9 mouse cellular contexts compared by ENCODE assay signal in the genomic region with DNA sequence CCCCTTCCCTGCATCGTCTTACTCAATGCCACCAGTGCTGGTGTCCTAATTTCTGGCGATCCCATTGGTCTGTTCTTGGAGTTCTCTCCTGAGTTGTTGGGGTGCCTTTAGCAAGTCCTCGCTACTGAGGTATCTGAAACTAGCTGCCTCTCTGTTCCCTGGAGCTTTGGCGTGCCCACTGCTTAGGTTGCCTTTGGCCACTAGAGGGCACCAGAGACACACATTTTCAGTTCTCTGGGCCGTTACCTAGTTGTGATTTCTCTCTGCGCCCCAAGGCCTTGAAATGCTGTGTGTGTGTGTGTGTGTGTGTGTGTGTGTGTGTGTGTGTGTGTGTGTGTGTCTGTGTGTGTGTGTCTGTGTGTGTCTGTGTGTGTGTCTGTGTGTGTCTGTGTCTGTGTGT.
DNase-seq lines count a peak whose midpoint lies in the region; ATAC-seq and TF ChIP-seq lines count a peak whose summit lies in the region.
"Had no signal": no experiment of that assay in that cellular context is flagged by ENCODE, and none has a peak within 500 bp of the region (broad histone marks: within the 10 kb centered on the region; RNA-seq: fewer than 3 reads in every experiment).

No protein-coding gene starts in this region.

- ATAC-seq in intestine, postnatal 0 days = no peak
- no peak for ATAC-seq in intestine, embryonic 15.5 days
- ATAC-seq in heart, embryonic 11.5 days (replicated peaks; ENCODE audit: insufficient number of reproducible peaks, low FRiP score, low TSS enrichment) = no peak

- peaks cover 8% of the 10 kb centered on the region for H3K27me3 ChIP-seq in intestine, postnatal 0 days (replicated peaks; ENCODE audit: control insufficient read depth, insufficient read depth, low read length)
- H3K27me3 ChIP-seq in intestine, embryonic 15.5 days (replicated peaks) = peaks cover 11% of the 10 kb centered on the region
- H3K27me3 ChIP-seq in heart, embryonic 11.5 days (ENCODE audit: control insufficient read depth, insufficient read depth, low read length) = 0 out of 2 replicates have a peak, but pooled peaks cover 4% of the 10 kb centered on the region
- no peaks in the 10 kb centered on the region for H3K27me3 ChIP-seq in spleen, adult 2 months (ENCODE audit: control insufficient read depth, insufficient read depth, low read length)

- H3K36me3 ChIP-seq in intestine, postnatal 0 days (ENCODE audit: control insufficient read depth, insufficient read depth) = no peaks in the 10 kb centered on the region
- H3K36me3 ChIP-seq in intestine, embryonic 15.5 days = no peaks in the 10 kb centered on the region
- no peaks in the 10 kb centered on the region for H3K36me3 ChIP-seq in heart, embryonic 11.5 days (ENCODE audit: control insufficient read depth, insufficient read depth, low read length)
- H3K36me3 ChIP-seq in spleen, adult 2 months (ENCODE audit: control insufficient read depth, insufficient read depth, low read length) = no peaks in the 10 kb centered on the region

- no peak overlapping the region for H3K9ac ChIP-seq in intestine, postnatal 0 days (ENCODE audit: low read depth, low read length)
- H3K9ac ChIP-seq in intestine, embryonic 15.5 days = no peak overlapping the region
- H3K9ac ChIP-seq in heart, embryonic 11.5 days (ENCODE audit: low read depth, low read length) = no peak overlapping the region

- peak; percentile 48 to 49 for DNase-seq in adrenal gland, adult 18-20 months (ENCODE audit: low spot score in 2 of 2)
- peak; percentile 91 for DNase-seq in embryo, embryonic 10 days (ENCODE audit: low spot score)
- DNase-seq in layer of hippocampus, adult 9-10 months (ENCODE audit: low spot score) = peak; percentile 5
- peak; percentile 64 to 68 for DNase-seq in lung, postnatal 4 days
- peak; percentile 1 to 10 for DNase-seq in spleen, adult 2 months (ENCODE audit: low read depth in 1 of 2, low spot score in 2 of 2)

- H3K4me1 ChIP-seq in intestine, postnatal 0 days (replicated peaks; ENCODE audit: control insufficient read depth, insufficient read depth, low read length) = no peaks in the 10 kb centered on the region
- no peaks in the 10 kb centered on the region for H3K4me1 ChIP-seq in intestine, embryonic 15.5 days (replicated peaks)
- H3K4me1 ChIP-seq in heart, embryonic 11.5 days (ENCODE audit: control insufficient read depth, insufficient read depth, low read length) = no peaks in the 10 kb centered on the region
- no peaks in the 10 kb centered on the region for H3K4me1 ChIP-seq in spleen, adult 2 months (ENCODE audit: control insufficient read depth, insufficient read depth, insufficient read length)

- 7% methylated on average over 6 of the region's 6 CpGs for WGBS in intestine, postnatal 0 days
- 7% methylated on average over 6 of the region's 6 CpGs for WGBS in intestine, embryonic 15.5 days
- 4% methylated on average over 6 of the region's 6 CpGs for WGBS in heart, embryonic 11.5 days (ENCODE audit: insufficient replicate concordance)
- WGBS in spleen, adult 2 months = 6% methylated on average over 6 of the region's 6 CpGs

- TF ChIP-seq CTCF in intestine, postnatal 0 days (IDR thresholded peaks at IDR 0.05; ENCODE audit: low read depth) = peak; percentile 92
- TF ChIP-seq CTCF in spleen, adult 2 months (IDR thresholded peaks at IDR 0.05; ENCODE audit: extremely low read depth, insufficient read depth, insufficient read length, insufficient replicate concordance) = peak; percentile 76; the same call in 1 of the 2 replicates

- no peak overlapping the region for H3K4me3 ChIP-seq in intestine, postnatal 0 days (ENCODE audit: low read depth, low read length)
- H3K4me3 ChIP-seq in intestine, embryonic 15.5 days (replicated peaks) = no peak overlapping the region
- no peak overlapping the region for H3K4me3 ChIP-seq in heart, embryonic 11.5 days (ENCODE audit: low read depth, low read length)
- no peak overlapping the region for H3K4me3 ChIP-seq in spleen, adult 2 months (ENCODE audit: extremely low read depth, insufficient read depth, insufficient read length)
- H3K4me3 ChIP-seq: erythroblast, embryonic 14.5 days had no signal

- TF ChIP-seq POLR2A in spleen, adult 2 months (IDR thresholded peaks at IDR 0.05; ENCODE audit: low read depth, low read length) = no peak

- H3K4me2 ChIP-seq in intestine, postnatal 0 days (replicated peaks; ENCODE audit: low read depth) = 0 out of 2 replicates have a peak overlapping the region, but pooled peaks have one; percentile 17
- no peak overlapping the region for H3K4me2 ChIP-seq in intestine, embryonic 15.5 days (replicated peaks)
- H3K4me2 ChIP-seq in heart, embryonic 11.5 days = peak overlapping the region; percentile 39

- H3K9me3 ChIP-seq in intestine, postnatal 0 days (ENCODE audit: control insufficient read depth) = no peaks in the 10 kb centered on the region
- H3K9me3 ChIP-seq in intestine, embryonic 15.5 days = no peaks in the 10 kb centered on the region
- no peaks in the 10 kb centered on the region for H3K9me3 ChIP-seq in heart, embryonic 11.5 days (replicated peaks; ENCODE audit: control insufficient read depth, low read length)

- H3K27ac ChIP-seq in intestine, postnatal 0 days (ENCODE audit: low read depth, low read length) = no peak overlapping the region
- no peak overlapping the region for H3K27ac ChIP-seq in intestine, embryonic 15.5 days
- no peak overlapping the region for H3K27ac ChIP-seq in heart, embryonic 11.5 days (ENCODE audit: low read depth, low read length)
- H3K27ac ChIP-seq in spleen, adult 2 months (ENCODE audit: insufficient read depth, low read length) = no peak overlapping the region

Comparison
In these comparisons a context has a peak if more than half of its experiments do, and no peak if none do; other contexts are left out.
1. DNase-seq: peak in every context shown above with its lines; median percentile 91 in embryo, embryonic 10 days; 66 in lung, postnatal 4 days; 48 in adrenal gland, adult 18-20 months; 6 in spleen, adult 2 months; 5 in layer of hippocampus, adult 9-10 months.